Mouse (Mus musculus) heart, postnatal 14 days (tissue): Measurements from ENCODE around the gene Renbp. TPM values are rescaled to one million over a fixed set of nuclear protein-coding genes. Genes with fewer than 3 reads are reported as not detected.

Experiments
- total RNA-seq, 2 experiments: library from RNA; stranded (reverse); gene quantifications; 2 replicates each; pipeline ENCODE4 v1.2.3; 2021

The Renbp gene
- total RNA-seq, 2 experiments from 2014 or later: 8.2 to 10.1 TPM

Other genes starting within 250 kb of the Renbp start
- 10 to 100 TPM; 75.8 to 89.6 TPM for gene Bcap31, start 214.7 kb downstream of the Renbp start, total RNA-seq
- gene Abcd1, start 214.3 kb downstream of the Renbp start, total RNA-seq: 10 to 100 TPM; 27.8 TPM
- 1 to 10 TPM; 1.0 to 1.2 TPM for gene Plxnb3, start 173.8 kb downstream of the Renbp start, total RNA-seq
- 10 to 100 TPM; 23.9 to 29.3 TPM for gene Srpk3, start 156.4 kb downstream of the Renbp start, total RNA-seq
- 100 to 1,000 TPM; 582 to 586 TPM for gene Idh3g, start 144.0 kb downstream of the Renbp start, total RNA-seq
- gene Ssr4, start 143.8 kb downstream of the Renbp start, total RNA-seq: 10 to 100 TPM; 82.1 to 83.9 TPM
- 1 to 10 TPM; 2.0 to 2.1 TPM for gene Pdzd4, start 105.9 kb downstream of the Renbp start, total RNA-seq
- gene Avpr2, start 38.7 kb downstream of the Renbp start, total RNA-seq: not detected
- gene L1cam, start 34.7 kb downstream of the Renbp start, total RNA-seq: 1 to 10 TPM; 2.0 to 2.1 TPM
- gene Arhgap4, start 9.0 kb downstream of the Renbp start, total RNA-seq: 1 to 10 TPM; 2.0 to 4.0 TPM
- 10 to 100 TPM; 54.3 to 59.5 TPM for gene Naa10, start 8.9 kb downstream of the Renbp start, total RNA-seq
- 10 to 100 TPM; 46.5 to 49.8 TPM for gene Hcfc1, start 35.5 kb upstream of the Renbp start, total RNA-seq
- 10 to 100 TPM; 54.5 to 55.6 TPM for gene Irak1, start 93.1 kb upstream of the Renbp start, total RNA-seq
- gene Opn1mw, start 196.6 kb upstream of the Renbp start, total RNA-seq: not detected
- gene Mecp2, start 204.5 kb upstream of the Renbp start, total RNA-seq: 10 to 100 TPM; 28.4 to 34.6 TPM
- not detected for gene Tex28, start 237.0 kb upstream of the Renbp start, total RNA-seq
- not detected for gene Tktl1, start 246.4 kb upstream of the Renbp start, total RNA-seq